Mouse (Mus musculus) myocyte (in vitro differentiated cells): ENCODE results near the gene Ndufc2.

Experiments used
- CEBPB ChIP-seq: IDR thresholded peaks from 2 replicates; pipeline ENCODE4 v1.6.1; 2011; ENCODE audit warnings: mild to moderate bottlenecking, moderate library complexity; ENCODE audit not compliant: poor library complexity, insufficient read depth, severe bottlenecking
- E2F4 ChIP-seq: IDR thresholded peaks from one replicate; pipeline ENCODE4 v1.6.1; 2011; ENCODE audit warnings: mild to moderate bottlenecking, control low read depth, moderate library complexity; ENCODE audit not compliant: insufficient read depth
- MAX ChIP-seq: IDR thresholded peaks from one replicate; pipeline ENCODE4 v1.6.1; 2011; ENCODE audit warnings: low read depth, mild to moderate bottlenecking, control low read depth
- MYOD1 ChIP-seq, 3 experiments: IDR thresholded peaks; one replicate each; pipeline ENCODE4 v1.6.1; 2011; ENCODE audit warnings: control low read depth in 2 of 3, low read depth in 2 of 3, mild to moderate bottlenecking in 2 of 3, moderate library complexity in 1 of 3; ENCODE audit not compliant: insufficient read length in 2 of 3, control insufficient read depth in 1 of 3
- MYOG ChIP-seq, 3 experiments: IDR thresholded peaks; one replicate each; pipeline ENCODE4 v1.6.1; 2011; ENCODE audit warnings: control low read depth in 2 of 3, low read depth in 2 of 3, mild to moderate bottlenecking in 2 of 3; ENCODE audit not compliant: insufficient read length in 2 of 3, control insufficient read depth in 1 of 3, insufficient read depth in 1 of 3
- POLR2A ChIP-seq: IDR thresholded peaks from one replicate; pipeline ENCODE4 v1.6.1; 2011; ENCODE audit warnings: low read depth, mild to moderate bottlenecking, control low read depth, moderate library complexity; ENCODE audit not compliant: insufficient read length
- POLR2AphosphoS2 ChIP-seq: IDR thresholded peaks from one replicate; pipeline ENCODE4 v1.6.1; 2011; ENCODE audit warnings: low read depth, control low read depth; ENCODE audit not compliant: insufficient read length
- REST ChIP-seq: IDR thresholded peaks from one replicate; pipeline ENCODE4 v1.6.1; 2011; ENCODE audit warnings: mild to moderate bottlenecking, control low read depth, moderate library complexity; ENCODE audit not compliant: insufficient read depth, insufficient read length
- SRF ChIP-seq: IDR thresholded peaks from one replicate; pipeline ENCODE4 v1.6.1; 2011; ENCODE audit warnings: low read depth; ENCODE audit not compliant: control insufficient read depth, insufficient read length
- TCF12 ChIP-seq: IDR thresholded peaks from one replicate; pipeline ENCODE4 v1.6.1; 2011; ENCODE audit warnings: mild to moderate bottlenecking, control low read depth; ENCODE audit not compliant: poor library complexity, insufficient read depth, severe bottlenecking
- TCF3 ChIP-seq: IDR thresholded peaks from one replicate; pipeline ENCODE4 v1.6.1; 2011; ENCODE audit warnings: low read depth, control low read depth; ENCODE audit not compliant: insufficient read length
- USF1 ChIP-seq: IDR thresholded peaks from one replicate; pipeline ENCODE4 v1.6.1; 2011; ENCODE audit warnings: low read depth, mild to moderate bottlenecking, control low read depth, moderate library complexity

GRCm38 (mm10) chr7:97427296-97427695, 27.5 kb downstream of the Ndufc2 start:
- TF ChIP-seq REST: no peak
- no peak for TF ChIP-seq POLR2A
- no peak for TF ChIP-seq MYOG (IDR thresholded peaks at IDR 0.05; ENCODE audit: control insufficient read depth in 1 of 3, insufficient read depth in 1 of 3, insufficient read length in 2 of 3, low read depth in 2 of 3)
- TF ChIP-seq POLR2AphosphoS2: no peak
- TF ChIP-seq MAX: no peak
- TF ChIP-seq USF1: no peak
- TF ChIP-seq SRF: no peak
- no peak for TF ChIP-seq TCF12
- TF ChIP-seq TCF3: no peak
- TF ChIP-seq CEBPB: no peak
- no peak for TF ChIP-seq MYOD1 (IDR thresholded peaks at IDR 0.05; ENCODE audit: control insufficient read depth in 1 of 3, insufficient read length in 2 of 3, low read depth in 2 of 3)
- TF ChIP-seq E2F4: no peak
